Mouse (Mus musculus) lung, embryonic 14.5 days (tissue): ENCODE results near the gene Gm21961. TPM values are rescaled to one million over a fixed set of nuclear protein-coding genes. Genes with fewer than 3 reads are reported as not detected.

ENCODE experiments used
- ATAC-seq: fragments of 200-750 bp; cut with Nextera tagmentation; 2 replicates; pipeline ENCODE4 v1.8.0; 2017; ENCODE audit warnings: mild to moderate bottlenecking, moderate TSS enrichment, moderate library complexity; ENCODE audit not compliant: insufficient read depth
- DNase-seq: peaks from one replicate; pipeline ENCODE4 v3.0.0-alpha.2; 2015
- H3K27ac ChIP-seq: fragments of 300-500 bp; sonication (generic); 2 replicates; pipeline ENCODE4 v1.5.1; 2014; ENCODE audit warnings: low read depth, mild to moderate bottlenecking, moderate library complexity
- H3K27me3 ChIP-seq: fragments of 300-500 bp; sonication (generic); 2 replicates; pipeline ENCODE4 v1.6.1; 2014; ENCODE audit warnings: low read length, control low read depth; ENCODE audit not compliant: insufficient read depth
- H3K36me3 ChIP-seq: fragments of 300-500 bp; sonication (generic); 2 replicates; pipeline ENCODE4 v1.6.1; 2014; ENCODE audit warnings: control low read depth; ENCODE audit not compliant: insufficient read depth
- H3K4me1 ChIP-seq: fragments of 300-500 bp; sonication (generic); 2 replicates; pipeline ENCODE4 v1.6.1; 2014; ENCODE audit warnings: antibody characterized with exemption, control low read depth; ENCODE audit not compliant: insufficient read depth
- H3K4me2 ChIP-seq: fragments of 300-500 bp; sonication (generic); 2 replicates; pipeline ENCODE4 v1.6.1; 2014; ENCODE audit warnings: mild to moderate bottlenecking
- H3K4me3 ChIP-seq: fragments of 300-500 bp; sonication (generic); 2 replicates; pipeline ENCODE4 v1.5.1; 2014; ENCODE audit warnings: low read depth, low read length
- H3K9ac ChIP-seq: fragments of 300-500 bp; sonication (generic); 2 replicates; pipeline ENCODE4 v1.6.1; 2014
- H3K9me3 ChIP-seq: fragments of 300-500 bp; sonication (generic); 2 replicates; pipeline ENCODE4 v1.6.1; 2016; ENCODE audit warnings: low read depth, low read length, control low read depth
- CTCF ChIP-seq: IDR thresholded peaks from 2 replicates; pipeline ENCODE4 v1.5.1; 2016; ENCODE audit warnings: antibody characterized with exemption, low read depth
- WGBS: fragments of 180-500 bp; shearing (Covaris S2); extraction: QIAGEN DNeasy Blood & Tissue Kit; methylation state at CpG from one replicate; pipeline ENCODE4 v1.1.7; 2014; 5-methylcytosine and 5-hydroxymethylcytosine counted together
- polyA plus RNA-seq: library from polyadenylated mRNA; unstranded; fragments of >200 nt; fragmentation: Nextera tagmentation; extraction: Ambion mirVana; gene quantifications from 2 replicates; pipeline ENCODE4 v1.2.1, GENCODE M21; 2014

Gm21961 gene
- polyA plus RNA-seq, 1 experiment from 2014 or later = not detected

- no peak for TF ChIP-seq CTCF
- Histone ChIP-seq H3K4me3 (no peak overlapping the region), H3K4me1 (no peaks in the 10 kb centered on the region), H3K9me3 (no peaks in the 10 kb centered on the region), H3K27me3 (no peaks in the 10 kb centered on the region), H3K27ac (no peak overlapping the region), H3K4me2 (no peak overlapping the region), H3K36me3 (no peaks in the 10 kb centered on the region), H3K9ac (no peak overlapping the region)
- WGBS = 76% methylated on average over 7 of the region's 7 CpGs
- ATAC-seq = no peak
- DNase-seq = no peak
Measured at GRCm38 (mm10) chr15:64976044-64976805, 38.5 kb downstream of the Gm21961 start.

Other genes starting within 250 kb of the Gm21961 start
- gene Gm21798, start 197.2 kb downstream of the Gm21961 start, polyA plus RNA-seq = not detected in 2 replicates